Mouse (Mus musculus) hindlimb bud, embryonic 11.5 days (tissue): ENCODE measurements around the gene Glb1l.

ENCODE experiments used
- DNase-seq: peaks from one replicate; pipeline ENCODE4 v3.0.0-alpha.2; 2012; ENCODE audit warnings: low read depth, low spot score; ENCODE audit errors: extremely low spot score

The Glb1l gene

DNA sequence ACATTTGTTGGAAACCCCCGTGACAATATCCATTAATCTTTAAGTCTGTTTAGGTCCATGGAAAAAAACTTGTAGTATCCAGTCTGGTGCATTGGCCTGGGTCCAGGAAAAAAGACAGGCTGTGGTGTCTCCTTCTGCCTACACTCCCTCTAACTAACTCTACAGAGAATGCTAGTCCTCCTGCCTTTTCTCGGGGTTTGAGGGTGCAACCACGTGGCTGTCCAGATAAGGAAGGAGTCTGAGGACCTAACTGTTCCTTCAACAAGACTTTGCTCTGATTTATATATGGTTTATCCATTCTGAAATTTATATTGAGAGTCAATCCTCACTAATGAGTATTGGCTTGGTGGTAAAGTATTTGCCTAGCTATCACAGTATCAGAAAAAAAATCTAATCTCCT, 54.8 kb downstream of the Glb1l start:
- DNase-seq = no peak

GRCm38 (mm10) chr1:75148727-75149126, 61.9 kb downstream of the Glb1l start:
- DNase-seq = no peak
